Mouse (Mus musculus) spleen, adult 2 months (tissue): ENCODE data around the gene Pkn1.

Source experiments
- CTCF ChIP-seq: fragments of 200-500 bp; IDR thresholded peaks from 2 replicates; pipeline ENCODE4 v1.5.1; 2011; ENCODE audit warnings: mild to moderate bottlenecking, inconsistent platforms; ENCODE audit not compliant: insufficient read depth, insufficient read length, insufficient replicate concordance; ENCODE audit errors: extremely low read depth
- POLR2A ChIP-seq: fragments of 200-500 bp; IDR thresholded peaks from 2 replicates; pipeline ENCODE4 v1.6.1; 2011; ENCODE audit warnings: low read depth, low read length, inconsistent platforms

- TF ChIP-seq CTCF (no peak), POLR2A (no peak)
Measured at GRCm38 (mm10) chr8:83674497-83674896, 24.5 kb downstream of the Pkn1 start.
